Mouse (Mus musculus): ENCODE results near the gene Serpinb8. TPM values are rescaled to one million over a fixed set of nuclear protein-coding genes. Genes with fewer than 3 reads are reported as not detected.

Serpinb8 gene
- polyA plus RNA-seq, 1 experiment: 6.8 TPM

- Histone ChIP-seq H3K4me1 (ENCODE audit: control insufficient read depth, insufficient read depth, low read length) (no peaks in the 10 kb centered on the region), H3K27ac (ENCODE audit: insufficient read depth, low read length) (no peak overlapping the region), H3K4me3 (ENCODE audit: insufficient read depth, low read length) (no peak overlapping the region)
- TF ChIP-seq CTCF (IDR thresholded peaks at IDR 0.05; ENCODE audit: extremely low read depth, insufficient read depth, low read length) (no peak), POLR2A (IDR thresholded peaks at IDR 0.05; ENCODE audit: extremely low read depth, insufficient read depth, low read length) (no peak)
Measured at GRCm38 (mm10) chr1:107586196-107586595, 3.6 kb upstream of the Serpinb8 start.

GRCm38 (mm10) chr1:107588206-107588605 lies 1.6 kb upstream of the Serpinb8 start:
- no peaks in the 10 kb centered on the region; the same call in 1 of the 2 replicates for H3K4me1 ChIP-seq (ENCODE audit: control insufficient read depth, insufficient read depth, low read length)
- no peak overlapping the region for H3K27ac ChIP-seq (ENCODE audit: insufficient read depth, low read length)
- H3K4me3 ChIP-seq (ENCODE audit: insufficient read depth, low read length): no peak overlapping the region
- TF ChIP-seq CTCF (IDR thresholded peaks at IDR 0.05; ENCODE audit: extremely low read depth, insufficient read depth, low read length) (no peak), POLR2A (IDR thresholded peaks at IDR 0.05; ENCODE audit: extremely low read depth, insufficient read depth, low read length) (no peak)

- H3K4me1 ChIP-seq (ENCODE audit: control insufficient read depth, insufficient read depth, low read length): peaks cover 1% of the 10 kb centered on the region; the same call in 1 of the 2 replicates
- H3K4me3 ChIP-seq (ENCODE audit: insufficient read depth, low read length): no peak overlapping the region
- no peak overlapping the region for H3K27ac ChIP-seq (ENCODE audit: insufficient read depth, low read length)
- TF ChIP-seq CTCF (IDR thresholded peaks at IDR 0.05; ENCODE audit: extremely low read depth, insufficient read depth, low read length) (no peak), POLR2A (IDR thresholded peaks at IDR 0.05; ENCODE audit: extremely low read depth, insufficient read depth, low read length) (no peak)
Measured at GRCm38 (mm10) chr1:107588642-107589041, 1.2 kb upstream of the Serpinb8 start.

GRCm38 (mm10) chr1:107592644-107593043 lies 2.8 kb downstream of the Serpinb8 start:
- TF ChIP-seq POLR2A (IDR thresholded peaks at IDR 0.05; ENCODE audit: extremely low read depth, insufficient read depth, low read length) (no peak), CTCF (IDR thresholded peaks at IDR 0.05; ENCODE audit: extremely low read depth, insufficient read depth, low read length) (no peak)
- Histone ChIP-seq H3K4me3 (ENCODE audit: insufficient read depth, low read length) (0 out of 2 replicates have a peak overlapping the region, but pooled peaks have one; percentile 1), H3K4me1 (ENCODE audit: control insufficient read depth, insufficient read depth, low read length) (peaks cover 1% of the 10 kb centered on the region; the same call in 1 of the 2 replicates), H3K27ac (ENCODE audit: insufficient read depth, low read length) (no peak overlapping the region)

GRCm38 (mm10) chr1:107593469-107593868 lies 3.7 kb downstream of the Serpinb8 start:
- TF ChIP-seq CTCF (IDR thresholded peaks at IDR 0.05; ENCODE audit: extremely low read depth, insufficient read depth, low read length): 0 out of 2 replicates have a peak, but pooled peaks have one; percentile 0
- TF ChIP-seq POLR2A (IDR thresholded peaks at IDR 0.05; ENCODE audit: extremely low read depth, insufficient read depth, low read length): no peak
- Histone ChIP-seq H3K4me1 (ENCODE audit: control insufficient read depth, insufficient read depth, low read length) (peaks cover 1% of the 10 kb centered on the region; the same call in 1 of the 2 replicates), H3K4me3 (ENCODE audit: insufficient read depth, low read length) (no peak overlapping the region), H3K27ac (ENCODE audit: insufficient read depth, low read length) (no peak overlapping the region)

- Histone ChIP-seq H3K4me3 (ENCODE audit: insufficient read depth, low read length) (no peak overlapping the region), H3K4me1 (ENCODE audit: control insufficient read depth, insufficient read depth, low read length) (peaks cover 1% of the 10 kb centered on the region; the same call in 1 of the 2 replicates), H3K27ac (ENCODE audit: insufficient read depth, low read length) (no peak overlapping the region)
- TF ChIP-seq POLR2A (IDR thresholded peaks at IDR 0.05; ENCODE audit: extremely low read depth, insufficient read depth, low read length): no peak
- no peak for TF ChIP-seq CTCF (IDR thresholded peaks at IDR 0.05; ENCODE audit: extremely low read depth, insufficient read depth, low read length)
Measured at GRCm38 (mm10) chr1:107596874-107597273, 7.1 kb downstream of the Serpinb8 start.

GRCm38 (mm10) chr1:107598476-107598875 lies 8.7 kb downstream of the Serpinb8 start:
- Histone ChIP-seq H3K4me1 (ENCODE audit: control insufficient read depth, insufficient read depth, low read length) (no peaks in the 10 kb centered on the region; the same call in 1 of the 2 replicates), H3K27ac (ENCODE audit: insufficient read depth, low read length) (no peak overlapping the region), H3K4me3 (ENCODE audit: insufficient read depth, low read length) (no peak overlapping the region)
- TF ChIP-seq POLR2A (IDR thresholded peaks at IDR 0.05; ENCODE audit: extremely low read depth, insufficient read depth, low read length): no peak
- peak; percentile 68 for TF ChIP-seq CTCF (IDR thresholded peaks at IDR 0.05; ENCODE audit: extremely low read depth, insufficient read depth, low read length)

- Histone ChIP-seq H3K4me3 (ENCODE audit: insufficient read depth, low read length) (no peak overlapping the region), H3K27ac (ENCODE audit: insufficient read depth, low read length) (no peak overlapping the region), H3K4me1 (ENCODE audit: control insufficient read depth, insufficient read depth, low read length) (no peaks in the 10 kb centered on the region)
- TF ChIP-seq CTCF (IDR thresholded peaks at IDR 0.05; ENCODE audit: extremely low read depth, insufficient read depth, low read length) (no peak), POLR2A (IDR thresholded peaks at IDR 0.05; ENCODE audit: extremely low read depth, insufficient read depth, low read length) (no peak)
Measured at GRCm38 (mm10) chr1:107608942-107609341, 19.1 kb downstream of the Serpinb8 start.

- no peaks in the 10 kb centered on the region for H3K4me1 ChIP-seq (ENCODE audit: control insufficient read depth, insufficient read depth, low read length)
- no peak overlapping the region for H3K4me3 ChIP-seq (ENCODE audit: insufficient read depth, low read length)
- H3K27ac ChIP-seq (ENCODE audit: insufficient read depth, low read length): no peak overlapping the region
- TF ChIP-seq CTCF (IDR thresholded peaks at IDR 0.05; ENCODE audit: extremely low read depth, insufficient read depth, low read length) (no peak), POLR2A (IDR thresholded peaks at IDR 0.05; ENCODE audit: extremely low read depth, insufficient read depth, low read length) (no peak)
Measured at GRCm38 (mm10) chr1:107614087-107614486, 24.3 kb downstream of the Serpinb8 start.

GRCm38 (mm10) chr1:107622017-107622416 lies 32.2 kb downstream of the Serpinb8 start:
- Histone ChIP-seq H3K4me1 (ENCODE audit: control insufficient read depth, insufficient read depth, low read length) (no peaks in the 10 kb centered on the region), H3K4me3 (ENCODE audit: insufficient read depth, low read length) (no peak overlapping the region), H3K27ac (ENCODE audit: insufficient read depth, low read length) (no peak overlapping the region)
- TF ChIP-seq POLR2A (IDR thresholded peaks at IDR 0.05; ENCODE audit: extremely low read depth, insufficient read depth, low read length): no peak

Data from cortical plate, adult 2 months (tissue).